Mouse (Mus musculus) lung, postnatal 0 days (tissue): ENCODE results near the gene Ipo13.

Source experiments
- CTCF ChIP-seq: IDR thresholded peaks from 2 replicates; pipeline ENCODE4 v1.5.1; 2016; ENCODE audit warnings: antibody characterized with exemption, mild to moderate bottlenecking
- EP300 ChIP-seq: IDR thresholded peaks from 2 replicates; pipeline ENCODE4 v1.6.1; 2016; ENCODE audit warnings: antibody characterized with exemption, mild to moderate bottlenecking, control low read depth

- TF ChIP-seq CTCF, result no peak
- no peak for TF ChIP-seq EP300
Measured at GRCm38 (mm10) chr4:117918261-117918660, 3.5 kb upstream of the Ipo13 start.
